Mouse (Mus musculus) right cerebral cortex, postnatal 4 days (tissue): ENCODE results near the gene Lamb2.

Source experiments
- DNase-seq: peaks from one replicate; pipeline ENCODE4 v3.0.0-alpha.2; 2022

The Lamb2 gene

GRCm38 (mm10) chr9:108479721-108480351 lies at the start of gene Lamb2:
Gene Lamb2, plus strand, starts transcription at chr9:108479736.
- no peak for DNase-seq

- DNase-seq: no peak
These were observed 48.0 kb upstream of the Lamb2 start for GRCm38 (mm10) chr9:108431431-108432067.

GRCm38 (mm10) chr9:108436182-108436581 lies 43.4 kb upstream of the Lamb2 start, which contains the start of gene BC048562:
Gene BC048562, plus strand, starts transcription at chr9:108436482.
- no peak for DNase-seq

- DNase-seq: no peak
These were observed 40.4 kb upstream of the Lamb2 start for GRCm38 (mm10) chr9:108439176-108439575.

DNA sequence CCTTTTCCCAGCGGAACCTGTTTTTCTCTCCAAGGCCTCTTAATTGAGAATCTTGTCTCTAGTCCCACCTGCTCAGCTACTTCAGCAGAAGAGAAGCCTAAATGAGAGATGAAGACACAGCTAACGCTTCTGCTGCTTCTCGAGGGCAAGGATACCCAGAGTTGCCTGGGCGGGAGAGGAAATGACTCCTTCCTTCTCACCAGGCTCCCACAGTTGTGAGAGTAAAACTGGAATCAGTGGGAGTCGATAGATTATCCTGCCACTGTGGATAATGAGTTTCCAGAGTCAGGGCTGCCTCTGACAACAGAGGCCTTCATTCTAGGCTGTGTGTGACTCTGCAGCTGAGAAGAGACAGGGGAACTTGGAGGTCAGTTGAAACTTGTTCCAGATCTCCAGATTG lies 39.1 kb upstream of the Lamb2 start:
- no peak for DNase-seq

- no peak for DNase-seq
These were observed 38.2 kb upstream of the Lamb2 start for GRCm38 (mm10) chr9:108441236-108441919.

DNA sequence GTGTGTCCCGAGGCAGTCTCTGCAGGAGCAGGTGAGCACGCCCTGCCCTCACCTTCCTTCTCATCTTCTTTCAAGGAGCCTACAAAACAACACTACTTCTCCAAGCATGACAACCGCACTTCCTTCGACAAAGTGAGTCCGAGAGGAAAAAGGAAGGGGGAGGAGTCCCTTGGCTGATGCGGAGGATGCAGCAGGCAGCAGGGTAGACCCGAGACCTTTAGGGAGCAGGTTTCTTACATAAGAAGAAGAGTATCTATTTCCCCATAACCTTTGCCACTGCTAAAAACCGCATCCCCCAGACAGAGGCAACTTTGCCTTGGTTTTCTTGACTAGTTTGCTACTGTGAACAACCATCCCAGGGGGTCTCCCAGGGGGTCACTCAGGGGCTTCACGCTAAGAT lies 34.4 kb upstream of the Lamb2 start:
- no peak for DNase-seq

DNA sequence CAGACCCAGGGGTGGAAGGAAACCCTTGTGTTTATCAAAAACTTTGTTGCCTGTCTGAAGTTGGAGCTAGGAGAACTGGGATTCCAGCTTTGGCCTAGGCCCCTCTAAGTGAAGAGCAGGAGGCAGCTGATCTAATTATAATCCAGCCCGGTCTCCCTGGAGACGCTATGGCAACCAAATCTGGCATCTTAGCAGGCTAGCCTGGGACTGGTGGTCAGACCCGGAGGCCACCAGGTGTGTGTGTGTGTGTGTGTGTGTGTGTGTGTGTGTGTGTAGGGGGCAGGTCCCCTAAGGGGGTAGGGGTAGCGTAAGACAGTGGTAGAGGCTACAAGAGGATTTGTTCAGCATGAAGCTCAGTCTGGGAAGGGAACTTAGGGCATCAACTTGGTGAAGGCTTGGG lies 29.7 kb upstream of the Lamb2 start:
- DNase-seq: peak; percentile 67

GRCm38 (mm10) chr9:108450292-108451169 lies 29.0 kb upstream of the Lamb2 start:
- DNase-seq: peak; percentile 48

DNA sequence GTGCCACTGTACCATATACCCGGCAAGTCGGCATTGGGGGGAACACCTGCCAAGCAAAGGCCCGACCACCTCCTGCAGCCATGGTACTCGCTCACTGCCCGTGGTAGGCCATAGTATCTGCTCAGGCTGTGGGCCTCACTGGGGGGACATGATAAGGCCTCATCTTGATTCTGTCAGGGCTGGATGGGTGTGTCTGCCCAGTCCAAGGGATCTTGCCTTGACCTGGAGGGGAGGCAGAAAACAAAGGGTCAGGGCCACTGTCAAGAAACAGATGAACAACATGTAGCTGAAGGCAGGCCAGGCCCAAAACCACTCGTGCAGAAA lies 28.4 kb upstream of the Lamb2 start:
- no peak for DNase-seq

DNA sequence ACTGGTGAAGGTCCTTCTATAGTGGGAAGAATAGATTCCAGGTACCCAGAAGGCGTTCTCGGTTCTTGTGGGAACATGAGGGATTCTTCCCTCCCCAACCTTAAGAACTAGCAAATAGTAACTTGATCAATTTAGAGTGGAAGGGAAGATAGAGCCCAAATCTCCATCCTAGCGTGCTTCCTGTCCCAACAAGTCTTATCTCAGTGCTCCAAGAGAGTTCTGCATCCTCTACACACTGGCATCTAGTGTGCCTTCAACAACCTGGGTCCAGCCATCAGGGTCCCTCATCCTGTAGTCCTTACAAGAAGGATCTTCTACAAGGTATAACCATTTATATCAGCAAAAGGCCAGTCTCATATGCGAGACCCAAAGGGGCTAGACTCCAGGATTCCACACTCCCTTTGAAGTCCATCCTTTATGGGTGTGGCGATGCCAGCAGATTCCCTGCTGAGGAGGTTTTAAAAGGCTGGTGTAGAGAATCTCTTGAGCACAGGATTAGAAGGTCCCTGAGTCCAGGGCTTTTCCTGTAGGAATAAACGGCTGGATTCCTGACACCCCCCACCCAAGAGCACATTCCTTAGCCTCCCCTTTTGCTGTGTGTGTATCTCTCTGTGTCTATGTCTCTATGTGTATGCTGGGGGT lies 27.9 kb upstream of the Lamb2 start:
- no peak for DNase-seq

- DNase-seq: peak; percentile 97
These were observed 27.1 kb upstream of the Lamb2 start for GRCm38 (mm10) chr9:108452291-108452906.

GRCm38 (mm10) chr9:108452911-108453310 lies 26.6 kb upstream of the Lamb2 start:
- DNase-seq: no peak

DNA sequence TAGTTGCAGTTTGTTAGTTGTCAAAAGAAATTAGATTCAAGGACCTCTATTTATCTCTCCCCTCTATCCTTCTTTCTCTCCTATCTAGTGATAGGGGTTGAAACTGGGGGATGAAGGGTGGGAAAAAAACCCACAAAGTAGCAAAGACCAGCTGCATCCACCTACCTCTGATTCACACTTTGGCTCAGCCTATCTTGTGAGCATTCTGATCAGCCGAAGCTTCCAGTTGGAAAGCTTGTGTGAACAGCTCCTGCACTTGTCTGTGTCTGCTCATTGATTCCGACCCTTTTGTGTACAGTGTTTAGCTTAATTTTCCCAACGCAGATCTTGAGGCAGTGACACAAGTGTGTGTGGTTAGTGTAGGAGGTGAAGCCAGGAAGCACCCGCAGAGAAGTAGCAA lies 26.1 kb upstream of the Lamb2 start:
- no peak for DNase-seq

DNA sequence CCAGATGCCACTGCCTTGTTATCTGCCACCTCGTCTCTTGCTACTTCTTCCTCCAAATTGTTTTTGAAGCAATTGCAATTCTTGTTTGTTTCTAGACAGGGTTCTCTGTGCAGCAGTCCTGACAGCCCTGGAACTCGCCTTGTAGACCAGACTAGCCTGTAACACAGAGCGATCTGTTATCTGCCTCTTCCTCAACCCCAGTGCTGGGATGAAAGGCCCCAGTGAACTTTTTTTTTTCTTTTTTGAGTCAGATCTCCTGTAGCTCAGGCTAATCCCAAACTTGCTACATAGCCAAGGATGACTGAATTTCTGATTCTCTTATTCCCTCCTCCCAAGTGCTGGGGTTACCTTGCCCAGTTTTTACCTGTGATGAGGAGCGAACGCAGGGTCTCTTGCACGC lies 25.1 kb upstream of the Lamb2 start:
- no peak for DNase-seq

- DNase-seq: no peak
These were observed 23.6 kb upstream of the Lamb2 start for GRCm38 (mm10) chr9:108455747-108456571.

GRCm38 (mm10) chr9:108456953-108457352 lies 22.6 kb upstream of the Lamb2 start:
- no peak for DNase-seq

GRCm38 (mm10) chr9:108459939-108460318 lies 19.6 kb upstream of the Lamb2 start:
- DNase-seq: no peak

GRCm38 (mm10) chr9:108460319-108461178 lies 19.0 kb upstream of the Lamb2 start, which contains the start of gene Ccdc71:
Gene Ccdc71, plus strand, starts transcription at chr9:108460527.
- DNase-seq: peak; percentile 87

GRCm38 (mm10) chr9:108461181-108461631 lies 18.3 kb upstream of the Lamb2 start, which contains the start of gene Klhdc8b:
Gene Klhdc8b, minus strand, starts transcription at chr9:108461581.
- no peak for DNase-seq
